Mouse (Mus musculus) stomach, embryonic 16.5 days (tissue): ENCODE data around the gene Nim1k. TPM values are rescaled to one million over a fixed set of nuclear protein-coding genes. Genes with fewer than 3 reads are reported as not detected.
"Not testable (repeated sequence)": the region's sequence is repeated elsewhere in the genome, so short reads cannot be mapped to it uniquely, and the experiment has no call there.

Experiments
- ATAC-seq: fragments of 200-750 bp; cut with Nextera tagmentation; 2 replicates; pipeline ENCODE4 v1.8.0; 2017; ENCODE audit warnings: moderate number of reproducible peaks, moderate TSS enrichment; ENCODE audit not compliant: insufficient read depth, low FRiP score
- H3K27ac ChIP-seq: fragments of 300-500 bp; sonication (generic); 2 replicates; pipeline ENCODE4 v1.5.1; 2014; ENCODE audit warnings: low read length
- H3K27me3 ChIP-seq: fragments of 300-500 bp; sonication (generic); 2 replicates; pipeline ENCODE4 v1.6.1; 2014; ENCODE audit warnings: low read length, control low read depth, mixed read lengths; ENCODE audit not compliant: control insufficient read depth, insufficient read depth
- H3K36me3 ChIP-seq: fragments of 300-500 bp; sonication (generic); 2 replicates; pipeline ENCODE4 v1.6.1; 2014; ENCODE audit warnings: low read length; ENCODE audit not compliant: control insufficient read depth, insufficient read depth
- H3K4me1 ChIP-seq: fragments of 300-500 bp; sonication (generic); 2 replicates; pipeline ENCODE4 v1.6.1; 2014; ENCODE audit warnings: low read length, control low read depth, mixed read lengths; ENCODE audit not compliant: control insufficient read depth, insufficient read depth
- H3K4me2 ChIP-seq: fragments of 300-500 bp; sonication (generic); 2 replicates; pipeline ENCODE4 v1.6.1; 2014; ENCODE audit warnings: low read depth, low read length, mixed read lengths
- H3K4me3 ChIP-seq: fragments of 300-500 bp; sonication (generic); replicated peaks from 2 replicates; pipeline ENCODE4 v1.5.1; 2014; ENCODE audit warnings: mild to moderate bottlenecking, low read length
- H3K9ac ChIP-seq: fragments of 300-500 bp; sonication (generic); 2 replicates; pipeline ENCODE4 v1.6.1; 2014; ENCODE audit warnings: low read length
- H3K9me3 ChIP-seq: fragments of 300-500 bp; sonication (generic); replicated peaks from 2 replicates; pipeline ENCODE4 v1.6.1; 2016; ENCODE audit warnings: low read length, control low read depth; ENCODE audit not compliant: control insufficient read depth
- WGBS: fragments of 180-500 bp; shearing (Covaris S2); extraction: QIAGEN DNeasy Blood & Tissue Kit; methylation state at CpG from one replicate; pipeline ENCODE4 v1.1.7; 2014; 5-methylcytosine and 5-hydroxymethylcytosine counted together
- polyA plus RNA-seq: library from polyadenylated mRNA; unstranded; fragments of >200 nt; fragmentation: Nextera tagmentation; extraction: Ambion mirVana; gene quantifications from 2 replicates; pipeline ENCODE4 v1.2.1, GENCODE M21; 2015

Gene Nim1k
- polyA plus RNA-seq, 1 experiment from 2014 or later: 0.75 TPM

- Histone ChIP-seq H3K27ac (no peak overlapping the region), H3K9ac (no peak overlapping the region), H3K4me2 (no peak overlapping the region), H3K4me1 (no peaks in the 10 kb centered on the region), H3K36me3 (0 out of 2 replicates have a peak, but pooled peaks cover 2% of the 10 kb centered on the region), H3K9me3 (no peaks in the 10 kb centered on the region), H3K4me3 (no peak overlapping the region), H3K27me3 (no peaks in the 10 kb centered on the region)
- ATAC-seq: no peak
- WGBS: 70% methylated on average over 8 of the region's 8 CpGs
Measured at GRCm38 (mm10) chr13:119713107-119713787, 42.4 kb downstream of the Nim1k start.

- Histone ChIP-seq H3K4me2 (no peak overlapping the region), H3K27ac (no peak overlapping the region), H3K4me1 (no peaks in the 10 kb centered on the region), H3K4me3 (no peak overlapping the region), H3K36me3 (0 out of 2 replicates have a peak, but pooled peaks cover 2% of the 10 kb centered on the region), H3K9ac (no peak overlapping the region), H3K9me3 (no peaks in the 10 kb centered on the region), H3K27me3 (no peaks in the 10 kb centered on the region)
- 90% methylated on average over 11 of the region's 11 CpGs for WGBS
- no peak for ATAC-seq
Measured at GRCm38 (mm10) chr13:119712463-119712862, 43.2 kb downstream of the Nim1k start.

GRCm38 (mm10) chr13:119710268-119710610, 45.4 kb downstream of the Nim1k start:
- WGBS: 68% methylated on average over 10 of the region's 10 CpGs
- Histone ChIP-seq H3K4me1 (no peaks in the 10 kb centered on the region), H3K9me3 (no peaks in the 10 kb centered on the region), H3K4me2 (no peak overlapping the region), H3K36me3 (peaks cover 12% of the 10 kb centered on the region; the same call in 1 of the 2 replicates), H3K27me3 (no peaks in the 10 kb centered on the region), H3K27ac (peak overlapping the region; percentile 28; the same call in 1 of the 2 replicates), H3K4me3 (no peak overlapping the region), H3K9ac (no peak overlapping the region)
- ATAC-seq: peak; percentile 84

- WGBS: 83% methylated on average over 8 of the region's 8 CpGs
- no peaks in the 10 kb centered on the region for H3K9me3 ChIP-seq
- no peak overlapping the region for H3K4me2 ChIP-seq
- ATAC-seq: 0 out of 2 replicates have a peak, but pooled peaks have one; percentile 15
- H3K4me3 ChIP-seq: no peak overlapping the region
- no peaks in the 10 kb centered on the region for H3K27me3 ChIP-seq
- H3K27ac ChIP-seq: peak overlapping the region; percentile 28; the same call in 1 of the 2 replicates
- H3K9ac ChIP-seq: no peak overlapping the region
- H3K4me1 ChIP-seq: no peaks in the 10 kb centered on the region
- H3K36me3 ChIP-seq: peaks cover 12% of the 10 kb centered on the region; the same call in 1 of the 2 replicates
Measured at GRCm38 (mm10) chr13:119709388-119710267, 46.1 kb downstream of the Nim1k start.

DNA sequence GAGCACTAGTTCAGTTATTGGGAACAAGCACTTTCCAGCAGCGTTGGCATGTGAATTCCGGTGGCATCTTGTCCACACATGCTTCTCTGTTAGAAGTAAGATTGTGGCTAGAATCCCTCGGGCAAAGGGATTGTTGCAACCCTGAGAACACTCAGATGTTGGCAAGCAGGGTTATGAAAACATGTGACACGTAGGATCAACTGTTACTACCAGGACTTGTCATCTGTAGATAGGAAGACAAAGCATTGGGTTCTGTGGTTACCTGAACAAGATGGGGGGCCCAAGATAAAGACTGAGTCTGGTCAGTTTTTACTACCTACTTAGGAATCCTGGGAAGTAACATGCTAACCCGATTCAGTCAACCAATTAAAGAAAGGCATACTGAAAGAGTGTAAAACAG, 46.7 kb downstream of the Nim1k start:
- Histone ChIP-seq H3K4me3 (no peak overlapping the region), H3K9me3 (no peaks in the 10 kb centered on the region), H3K36me3 (peaks cover 15% of the 10 kb centered on the region), H3K9ac (no peak overlapping the region), H3K4me2 (no peak overlapping the region), H3K27ac (peak overlapping the region; percentile 28; the same call in 1 of the 2 replicates), H3K27me3 (no peaks in the 10 kb centered on the region), H3K4me1 (no peaks in the 10 kb centered on the region)
- WGBS: 79% methylated on average over 5 of the region's 5 CpGs
- ATAC-seq: no peak

DNA sequence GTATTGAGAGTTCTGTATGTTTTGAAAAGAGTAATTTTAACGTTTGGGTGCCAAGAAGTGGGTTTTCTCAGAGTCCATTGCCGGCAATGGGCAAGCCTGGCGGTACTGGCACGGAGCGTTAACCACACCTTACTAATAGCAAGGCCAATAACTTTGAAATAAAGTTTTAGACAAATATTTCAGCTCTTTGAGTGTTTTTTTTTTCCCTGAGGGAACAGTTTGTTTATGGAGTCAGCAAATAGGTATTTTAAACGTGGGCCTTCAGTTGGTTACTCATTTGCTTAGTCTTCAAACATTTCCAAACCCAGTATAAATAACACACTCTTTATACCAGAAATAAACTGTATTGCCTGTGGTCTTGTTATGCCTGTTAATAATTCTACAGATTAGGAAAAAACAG, 47.8 kb downstream of the Nim1k start:
- H3K4me2 ChIP-seq: no peak overlapping the region
- H3K36me3 ChIP-seq: peaks cover 18% of the 10 kb centered on the region
- no peak for ATAC-seq
- no peaks in the 10 kb centered on the region for H3K4me1 ChIP-seq
- no peak overlapping the region for H3K9ac ChIP-seq
- H3K27me3 ChIP-seq: no peaks in the 10 kb centered on the region
- H3K9me3 ChIP-seq: no peaks in the 10 kb centered on the region
- WGBS: 83% methylated on average over 6 of the region's 6 CpGs
- no peak overlapping the region for H3K4me3 ChIP-seq
- no peak overlapping the region for H3K27ac ChIP-seq

DNA sequence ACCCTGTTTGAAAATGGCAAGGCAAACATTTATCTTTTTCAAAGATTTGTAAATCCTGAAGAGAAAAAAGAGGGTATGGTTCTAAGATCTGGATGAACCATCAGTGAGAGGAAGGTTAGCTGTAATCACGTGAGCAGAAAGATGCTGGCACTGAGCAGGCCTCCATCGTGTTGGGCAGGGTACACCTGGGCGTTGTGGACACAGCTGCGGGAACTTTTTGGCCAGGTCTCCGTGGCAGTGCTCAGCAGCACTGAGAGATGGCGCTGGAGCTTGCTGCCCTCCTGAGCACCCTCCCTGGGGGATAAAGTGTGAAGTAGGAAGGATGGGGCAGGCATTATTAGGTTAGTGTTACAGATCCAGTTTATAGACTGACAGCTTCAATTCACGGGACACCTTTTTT, 48.7 kb downstream of the Nim1k start:
- Histone ChIP-seq H3K27ac (no peak overlapping the region), H3K4me1 (no peaks in the 10 kb centered on the region), H3K4me2 (no peak overlapping the region), H3K36me3 (peaks cover 27% of the 10 kb centered on the region), H3K9me3 (no peaks in the 10 kb centered on the region), H3K9ac (no peak overlapping the region), H3K4me3 (no peak overlapping the region), H3K27me3 (no peaks in the 10 kb centered on the region)
- ATAC-seq: no peak
- WGBS: 72% methylated on average over 7 of the region's 7 CpGs

DNA sequence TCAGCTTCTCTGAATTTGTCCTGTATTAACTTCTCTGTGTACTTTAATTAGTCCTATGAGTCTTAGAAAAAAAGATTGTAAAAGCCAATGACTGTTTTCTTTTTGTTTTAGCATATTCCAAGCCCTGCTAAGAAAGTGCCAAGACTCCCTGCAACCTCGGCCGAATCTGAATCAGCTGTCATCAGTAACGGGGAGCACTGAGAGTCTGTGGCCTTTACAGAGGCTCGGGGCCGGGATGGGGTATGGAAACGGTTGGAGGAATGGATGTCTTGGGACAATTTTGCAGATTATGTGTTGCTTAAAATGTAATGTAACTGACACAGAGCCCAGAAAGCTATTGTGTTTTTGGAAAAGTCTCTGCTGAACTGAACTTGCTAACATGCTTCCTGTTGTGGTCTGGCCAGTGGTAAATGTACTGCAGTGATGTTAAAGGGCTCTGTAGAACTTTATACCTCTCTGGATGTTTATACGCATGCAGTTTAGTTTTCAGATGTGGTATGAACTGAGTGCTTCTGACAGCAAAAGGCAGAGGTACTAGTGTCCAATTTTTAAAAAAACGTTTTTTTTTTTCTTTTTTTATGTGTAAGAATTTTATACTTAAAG, 49.3 kb downstream of the Nim1k start:
- H3K4me3 ChIP-seq, H3K27me3 ChIP-seq, ATAC-seq, H3K9me3 ChIP-seq, H3K9ac ChIP-seq, H3K27ac ChIP-seq, H3K4me2 ChIP-seq, H3K4me1 ChIP-seq: not testable (repeated sequence)
- WGBS: 81% methylated on average over 7 of the region's 8 CpGs
- H3K36me3 ChIP-seq: peaks cover 27% of the 10 kb centered on the region

GRCm38 (mm10) chr13:119704280-119704679, 51.4 kb downstream of the Nim1k start:
- ATAC-seq: no peak
- H3K4me2 ChIP-seq: no peak overlapping the region
- no peak overlapping the region for H3K4me3 ChIP-seq
- H3K27ac ChIP-seq: no peak overlapping the region
- H3K36me3 ChIP-seq: peaks cover 33% of the 10 kb centered on the region
- no peaks in the 10 kb centered on the region for H3K4me1 ChIP-seq
- no peaks in the 10 kb centered on the region for H3K27me3 ChIP-seq
- no peak overlapping the region for H3K9ac ChIP-seq
- WGBS: 90% methylated on average over 7 of the region's 7 CpGs
- H3K9me3 ChIP-seq: no peaks in the 10 kb centered on the region
